Mouse (Mus musculus): ENCODE results near the gene Fbxo4. TPM values are rescaled to one million over a fixed set of nuclear protein-coding genes. Genes with fewer than 3 reads are reported as not detected.

Fbxo4 gene
- polyA plus RNA-seq (2014; fragmentation: Nextera tagmentation; extraction: Ambion mirVana): 7.0 and 8.2 TPM in 2 replicates

DNA sequence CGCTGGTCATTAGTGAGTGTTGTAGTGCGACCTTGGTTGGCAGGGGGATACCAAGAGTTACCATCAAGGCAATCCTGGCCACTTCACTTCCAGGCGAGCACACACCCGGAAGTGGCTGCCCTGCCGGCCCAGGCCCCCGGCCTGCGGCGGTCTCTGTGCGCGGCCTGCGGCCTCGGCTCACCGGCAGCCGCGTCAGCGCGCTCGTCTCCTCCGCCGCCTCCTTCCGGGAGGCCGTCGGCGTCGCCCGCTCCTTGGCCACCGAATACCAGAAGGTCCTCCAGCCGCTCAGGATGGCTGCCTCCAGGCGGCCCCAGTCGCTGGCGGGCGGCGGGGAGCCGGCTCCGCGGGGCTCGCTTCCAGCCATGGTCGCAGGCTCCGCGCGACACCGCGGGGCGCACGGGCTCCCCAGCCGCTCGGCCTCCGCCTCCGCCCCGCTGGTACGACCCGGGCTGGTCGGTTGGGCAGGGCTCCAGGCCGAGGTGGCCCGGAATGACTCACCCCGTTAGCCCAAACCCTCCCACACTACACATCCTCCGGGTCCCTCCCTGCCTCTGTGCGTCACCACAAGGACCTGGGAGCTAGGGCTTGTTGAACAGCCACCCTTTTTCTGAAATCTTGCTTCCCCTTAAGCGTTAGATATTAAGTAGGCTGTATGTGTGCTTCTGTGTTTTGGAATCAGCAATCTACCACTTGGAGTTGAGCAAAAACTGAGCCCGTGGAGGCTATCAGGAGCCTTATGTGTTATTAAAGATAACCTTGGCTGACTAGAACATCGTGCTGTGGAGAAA is at the start of gene Fbxo4:
TSS of gene Fbxo4 (minus strand) at position 513 of the 788 bp plus-strand sequence.
- Histone ChIP-seq H3K27me3 (ENCODE audit: control insufficient read depth, insufficient read depth, low read length) (no peaks in the 10 kb centered on the region), H3K9ac (replicated peaks; ENCODE audit: low read length) (peak within 1 kb of the TSS; percentile 96), H3K27ac (replicated peaks; ENCODE audit: low read depth, low read length) (peak within 1 kb of the TSS; percentile 96), H3K4me1 (ENCODE audit: control insufficient read depth, insufficient read depth, low read length) (no peaks in the 10 kb centered on the region), H3K36me3 (ENCODE audit: control insufficient read depth, insufficient read depth, low read length) (peaks cover 24% of the 10 kb centered on the region), H3K4me2 (ENCODE audit: low read length) (peak within 1 kb of the TSS; percentile 70), H3K9me3 (ENCODE audit: control insufficient read depth, low read length) (no peaks in the 10 kb centered on the region), H3K4me3 (replicated peaks; ENCODE audit: low read depth, low read length) (peak within 1 kb of the TSS; percentile 64)
- ATAC-seq (ENCODE audit: low FRiP score, low TSS enrichment) (peak; percentile 92), DNase-seq (peak; percentile 82)
- 2% methylated on average over 61 of the region's 61 CpGs for WGBS

DNA sequence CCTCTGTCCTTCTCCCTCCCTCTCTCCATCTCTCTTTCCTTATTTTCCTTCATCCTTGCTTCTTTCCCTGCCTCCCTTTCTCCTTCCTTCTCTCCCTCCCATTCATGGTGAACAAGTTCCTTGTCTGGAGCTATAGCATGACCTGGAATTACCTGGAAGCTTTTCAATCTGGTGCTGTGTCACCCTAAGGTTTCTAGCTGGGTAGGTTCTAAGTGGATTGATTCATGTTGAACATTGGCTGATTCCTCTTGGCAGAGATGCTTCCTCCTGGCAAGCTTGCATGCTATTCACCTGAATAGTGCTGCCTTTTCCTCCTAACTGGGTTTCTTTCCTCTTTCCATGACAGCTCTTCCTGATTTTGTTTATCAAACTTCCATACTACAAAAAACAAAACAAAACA is 49.6 kb upstream of the Fbxo4 start:
- DNase-seq (no peak), ATAC-seq (ENCODE audit: low FRiP score, low TSS enrichment) (no peak)
- Histone ChIP-seq H3K9me3 (ENCODE audit: control insufficient read depth, low read length) (no peaks in the 10 kb centered on the region), H3K4me3 (replicated peaks; ENCODE audit: low read depth, low read length) (no peak overlapping the region), H3K4me1 (ENCODE audit: control insufficient read depth, insufficient read depth, low read length) (peaks cover 13% of the 10 kb centered on the region), H3K9ac (replicated peaks; ENCODE audit: low read length) (no peak overlapping the region), H3K4me2 (ENCODE audit: low read length) (no peak overlapping the region), H3K27ac (replicated peaks; ENCODE audit: low read depth, low read length) (no peak overlapping the region), H3K36me3 (ENCODE audit: control insufficient read depth, insufficient read depth, low read length) (no peaks in the 10 kb centered on the region), H3K27me3 (ENCODE audit: control insufficient read depth, insufficient read depth, low read length) (no peaks in the 10 kb centered on the region)

DNA sequence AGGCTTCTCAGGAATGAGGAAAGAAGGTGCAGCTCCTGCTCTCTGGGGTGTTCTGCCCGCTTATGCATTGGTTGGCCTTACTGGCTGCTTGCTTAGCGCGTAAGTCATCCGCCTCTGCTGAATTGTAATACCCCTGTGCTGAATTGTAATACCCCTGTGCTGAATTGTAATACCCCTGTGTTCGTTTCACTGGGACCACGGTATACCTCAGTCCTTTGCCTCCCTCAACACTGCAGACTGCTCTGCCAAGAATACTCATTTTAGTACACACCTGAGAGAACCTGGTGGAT is 49.0 kb upstream of the Fbxo4 start:
- Histone ChIP-seq H3K4me2 (ENCODE audit: low read length) (no peak overlapping the region), H3K27me3 (ENCODE audit: control insufficient read depth, insufficient read depth, low read length) (no peaks in the 10 kb centered on the region), H3K4me1 (ENCODE audit: control insufficient read depth, insufficient read depth, low read length) (peaks cover 13% of the 10 kb centered on the region), H3K9me3 (ENCODE audit: control insufficient read depth, low read length) (no peaks in the 10 kb centered on the region), H3K27ac (replicated peaks; ENCODE audit: low read depth, low read length) (no peak overlapping the region), H3K4me3 (replicated peaks; ENCODE audit: low read depth, low read length) (no peak overlapping the region), H3K9ac (replicated peaks; ENCODE audit: low read length) (no peak overlapping the region), H3K36me3 (ENCODE audit: control insufficient read depth, insufficient read depth, low read length) (no peaks in the 10 kb centered on the region)
- 73% methylated on average over 6 of the region's 6 CpGs for WGBS
- no peak for ATAC-seq (ENCODE audit: low FRiP score, low TSS enrichment)
- DNase-seq: no peak

DNA sequence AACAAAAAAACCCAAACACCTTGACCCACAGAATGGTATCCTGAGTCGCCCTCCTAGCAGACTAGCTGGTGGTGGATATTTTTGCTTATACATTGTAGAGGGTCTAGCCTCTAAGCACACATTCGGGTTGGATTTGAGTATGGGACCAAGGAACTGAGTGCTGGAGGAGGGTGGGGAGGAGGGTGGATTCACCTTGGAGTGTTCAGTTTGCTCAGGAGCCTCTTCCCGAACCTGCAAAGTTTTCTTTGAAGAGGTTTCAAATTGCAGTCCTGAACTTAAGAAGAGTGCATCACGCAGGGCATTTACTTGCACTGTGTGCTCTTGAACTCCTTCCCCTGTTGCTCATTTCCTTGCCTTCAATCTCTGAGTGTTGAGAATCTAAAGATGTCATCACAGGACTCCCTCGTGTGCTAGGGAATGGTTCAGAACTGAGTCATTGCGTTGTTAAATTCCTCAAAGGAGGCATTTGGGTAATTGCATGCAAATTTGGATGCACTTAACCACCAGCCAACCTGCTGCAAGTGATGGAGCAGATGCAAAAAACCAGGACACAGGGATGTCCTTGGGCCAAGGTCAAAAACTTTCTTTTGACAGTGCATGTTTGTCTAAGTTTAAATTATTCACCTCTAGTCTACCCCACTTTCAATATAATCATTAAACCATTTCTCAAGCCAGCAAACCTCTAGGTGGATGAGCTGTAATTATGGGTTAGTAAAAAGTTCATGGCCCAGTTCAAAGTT is 48.5 kb upstream of the Fbxo4 start:
- no peak for ATAC-seq (ENCODE audit: low FRiP score, low TSS enrichment)
- H3K36me3 ChIP-seq (ENCODE audit: control insufficient read depth, insufficient read depth, low read length): no peaks in the 10 kb centered on the region
- H3K9ac ChIP-seq (replicated peaks; ENCODE audit: low read length): peak overlapping the region; percentile 80
- H3K4me3 ChIP-seq (replicated peaks; ENCODE audit: low read depth, low read length): peak overlapping the region; percentile 70
- 14% methylated on average over 6 of the region's 6 CpGs for whole genome bisulfite sequencing
- H3K27ac ChIP-seq (replicated peaks; ENCODE audit: low read depth, low read length): peak overlapping the region; percentile 96
- peak overlapping the region; percentile 66 for H3K4me2 ChIP-seq (ENCODE audit: low read length)
- no peaks in the 10 kb centered on the region for H3K27me3 ChIP-seq (ENCODE audit: control insufficient read depth, insufficient read depth, low read length)
- no peaks in the 10 kb centered on the region for H3K9me3 ChIP-seq (ENCODE audit: control insufficient read depth, low read length)
- H3K4me1 ChIP-seq (ENCODE audit: control insufficient read depth, insufficient read depth, low read length): peaks cover 13% of the 10 kb centered on the region
- DNase-seq: no peak

DNA sequence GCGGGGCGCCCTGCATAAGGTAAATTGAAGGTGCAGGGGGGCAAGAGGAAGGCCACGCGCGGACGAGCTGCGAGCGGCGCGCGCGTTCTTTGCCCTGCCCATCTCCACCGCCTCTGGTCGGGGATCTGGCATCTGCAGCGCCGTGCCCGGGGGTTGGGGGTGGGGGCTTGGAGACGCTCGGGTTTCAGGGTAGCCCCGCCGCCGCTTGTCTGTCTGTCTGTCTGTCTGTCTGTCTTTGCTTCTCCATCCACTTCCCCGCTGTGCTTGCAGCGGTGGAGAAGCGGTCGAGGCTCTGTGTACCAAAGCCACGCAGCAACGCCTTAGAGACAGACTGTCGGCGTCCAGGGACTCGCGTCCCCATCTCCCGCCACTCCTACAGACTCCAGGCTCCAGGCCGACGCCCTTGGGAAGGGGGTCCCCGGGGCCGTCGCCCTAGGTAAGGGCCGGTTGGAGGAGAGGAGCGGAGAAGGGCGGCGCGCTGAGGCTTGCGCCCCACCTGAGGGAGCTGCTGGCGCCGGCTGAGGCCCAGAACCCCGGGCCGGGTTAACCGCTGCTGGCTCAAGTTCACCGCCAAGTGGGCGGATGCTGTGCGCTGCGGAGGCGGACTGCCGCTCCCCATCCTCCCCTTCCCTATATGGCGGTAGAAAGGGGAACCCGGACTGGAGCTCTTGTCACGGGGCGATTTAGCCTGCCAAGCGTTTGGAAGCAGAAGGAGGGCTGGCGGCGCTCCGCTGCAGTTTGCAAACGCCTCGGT is 47.6 kb upstream of the Fbxo4 start:
- peak; percentile 83 for ATAC-seq (ENCODE audit: low FRiP score, low TSS enrichment)
- under 1% methylated on average over 65 of the region's 65 CpGs for WGBS

DNA sequence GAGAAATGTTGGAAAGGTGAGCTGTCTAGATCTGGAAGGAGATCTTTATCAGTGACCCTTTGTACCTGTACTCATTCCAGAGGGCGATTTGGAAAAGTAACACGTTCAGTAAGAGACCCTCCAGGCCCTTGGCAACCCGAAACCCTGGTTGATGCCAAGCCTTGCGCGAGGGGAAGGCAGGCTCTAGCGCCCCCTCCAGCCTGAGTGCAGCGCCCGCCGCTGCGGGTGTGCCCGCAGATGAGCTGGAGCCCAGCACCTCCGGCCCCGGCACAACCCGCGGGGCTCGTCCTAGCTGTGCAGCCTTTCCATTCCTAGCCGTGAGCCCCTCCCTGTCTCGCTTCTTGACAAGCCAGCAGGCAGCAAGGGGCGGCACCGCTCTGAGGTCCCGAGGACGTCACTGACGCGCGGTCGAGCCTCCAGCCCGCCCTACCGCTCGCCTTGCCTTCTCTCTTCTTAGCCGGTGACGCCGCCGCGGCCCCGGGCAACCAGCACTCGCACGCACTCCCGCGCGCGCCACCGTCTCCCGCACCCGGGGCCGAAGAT is 46.9 kb upstream of the Fbxo4 start, which contains the start of gene Oxct1:
TSS of gene Oxct1 (plus strand) at position 153 of the 543 bp plus-strand sequence.
- DNase-seq: peak; percentile 95
- Histone ChIP-seq H3K9me3 (ENCODE audit: control insufficient read depth, low read length) (no peaks in the 10 kb centered on the region), H3K9ac (replicated peaks; ENCODE audit: low read length) (peak within 1 kb of the TSS; percentile 80), H3K27me3 (ENCODE audit: control insufficient read depth, insufficient read depth, low read length) (no peaks in the 10 kb centered on the region), H3K4me2 (ENCODE audit: low read length) (peak within 1 kb of the TSS; percentile 66), H3K4me3 (replicated peaks; ENCODE audit: low read depth, low read length) (peak within 1 kb of the TSS; percentile 70), H3K4me1 (ENCODE audit: control insufficient read depth, insufficient read depth, low read length) (peaks cover 13% of the 10 kb centered on the region), H3K27ac (replicated peaks; ENCODE audit: low read depth, low read length) (peak within 1 kb of the TSS; percentile 96), H3K36me3 (ENCODE audit: control insufficient read depth, insufficient read depth, low read length) (no peaks in the 10 kb centered on the region)
- WGBS: under 1% methylated on average over 45 of the region's 45 CpGs
- peak; percentile 94 for ATAC-seq (ENCODE audit: low FRiP score, low TSS enrichment)

More for the DNA sequence above, 47.6 kb upstream of the Fbxo4 start:
- no peaks in the 10 kb centered on the region for H3K27me3 ChIP-seq (ENCODE audit: control insufficient read depth, insufficient read depth, low read length)
- H3K9me3 ChIP-seq (ENCODE audit: control insufficient read depth, low read length): no peaks in the 10 kb centered on the region
- peak overlapping the region; percentile 66 for H3K4me2 ChIP-seq (ENCODE audit: low read length)
- peaks cover 13% of the 10 kb centered on the region for H3K4me1 ChIP-seq (ENCODE audit: control insufficient read depth, insufficient read depth, low read length)
- peak overlapping the region; percentile 96 for H3K27ac ChIP-seq (replicated peaks; ENCODE audit: low read depth, low read length)
- peak overlapping the region; percentile 80 for H3K9ac ChIP-seq (replicated peaks; ENCODE audit: low read length)
- peak; percentile 87 for DNase-seq
- H3K4me3 ChIP-seq (replicated peaks; ENCODE audit: low read depth, low read length): peak overlapping the region; percentile 70
- no peaks in the 10 kb centered on the region for H3K36me3 ChIP-seq (ENCODE audit: control insufficient read depth, insufficient read depth, low read length)

DNA sequence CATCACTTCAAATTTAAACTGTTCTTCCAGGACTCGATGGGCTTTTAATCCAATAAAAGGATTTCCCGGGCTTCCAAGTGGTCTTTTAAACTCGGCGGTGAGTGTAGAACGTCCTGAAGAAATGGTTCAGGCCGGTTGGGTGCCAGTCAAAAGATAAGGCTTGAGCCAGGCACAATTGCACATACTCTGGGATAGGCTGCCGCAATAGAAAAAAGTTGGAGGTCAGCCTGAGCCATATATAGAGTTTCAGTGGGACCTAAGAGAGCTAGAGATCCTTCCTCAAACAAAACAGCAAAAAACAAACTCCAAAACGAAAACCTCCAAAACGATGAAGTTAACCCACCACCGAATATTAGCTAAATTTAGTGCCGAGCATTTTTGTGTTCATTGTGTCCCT is 46.1 kb upstream of the Fbxo4 start:
- H3K4me3 ChIP-seq (replicated peaks; ENCODE audit: low read depth, low read length): peak overlapping the region; percentile 70; the same call in 1 of the 2 replicates
- no peaks in the 10 kb centered on the region for H3K9me3 ChIP-seq (ENCODE audit: control insufficient read depth, low read length)
- DNase-seq: no peak
- WGBS: 41% methylated on average over 11 of the region's 11 CpGs
- H3K36me3 ChIP-seq (ENCODE audit: control insufficient read depth, insufficient read depth, low read length): no peaks in the 10 kb centered on the region
- H3K27me3 ChIP-seq (ENCODE audit: control insufficient read depth, insufficient read depth, low read length): no peaks in the 10 kb centered on the region
- ATAC-seq (ENCODE audit: low FRiP score, low TSS enrichment): no peak
- H3K27ac ChIP-seq (replicated peaks; ENCODE audit: low read depth, low read length): no peak overlapping the region
- H3K9ac ChIP-seq (replicated peaks; ENCODE audit: low read length): peak overlapping the region; percentile 80; the same call in 1 of the 2 replicates
- H3K4me2 ChIP-seq (ENCODE audit: low read length): peak overlapping the region; percentile 66
- peaks cover 13% of the 10 kb centered on the region for H3K4me1 ChIP-seq (ENCODE audit: control insufficient read depth, insufficient read depth, low read length)

DNA sequence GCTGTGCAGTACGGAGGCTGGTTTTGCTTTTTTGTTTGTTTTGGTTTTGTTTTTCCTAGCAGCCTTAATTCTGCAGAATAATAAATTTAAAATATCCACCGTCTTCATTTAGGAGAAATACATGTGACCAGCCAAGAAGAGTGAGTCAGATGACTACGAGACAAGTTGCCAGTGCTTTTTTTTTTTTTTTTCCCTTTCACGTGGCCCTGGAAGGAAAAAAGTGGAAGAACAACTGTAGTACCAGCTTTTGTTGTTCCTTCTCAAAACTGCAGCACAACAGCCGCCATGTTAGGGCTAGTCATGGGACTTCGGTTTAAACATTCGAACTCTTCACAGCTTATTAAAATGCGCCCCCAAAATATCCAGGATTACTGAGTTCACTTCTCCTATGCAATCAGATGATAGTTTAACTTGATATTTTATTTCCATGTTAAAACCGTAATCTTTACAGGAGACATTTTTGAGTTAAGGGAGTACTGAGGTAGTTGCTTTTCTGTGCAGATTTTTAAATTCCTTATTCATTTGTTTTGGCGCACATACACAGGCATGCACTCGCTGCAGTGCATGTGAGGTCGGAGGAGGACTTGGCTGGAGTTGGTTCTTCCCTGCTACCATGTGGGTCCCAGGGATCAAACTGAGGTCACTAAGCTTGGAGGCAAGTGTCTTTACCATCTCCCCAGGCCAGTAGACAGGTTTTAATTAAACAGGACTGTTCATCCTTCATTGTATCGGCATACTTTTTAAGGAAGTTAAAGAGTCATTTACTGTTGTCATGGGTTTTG is 45.5 kb upstream of the Fbxo4 start:
- DNase-seq (no peak), ATAC-seq (ENCODE audit: low FRiP score, low TSS enrichment) (no peak)
- no peak overlapping the region for H3K27ac ChIP-seq (replicated peaks; ENCODE audit: low read depth, low read length)
- H3K27me3 ChIP-seq (ENCODE audit: control insufficient read depth, insufficient read depth, low read length): no peaks in the 10 kb centered on the region
- H3K9me3 ChIP-seq (ENCODE audit: control insufficient read depth, low read length): no peaks in the 10 kb centered on the region
- H3K4me3 ChIP-seq (replicated peaks; ENCODE audit: low read depth, low read length): no peak overlapping the region
- H3K4me1 ChIP-seq (ENCODE audit: control insufficient read depth, insufficient read depth, low read length): peaks cover 13% of the 10 kb centered on the region
- no peaks in the 10 kb centered on the region for H3K36me3 ChIP-seq (ENCODE audit: control insufficient read depth, insufficient read depth, low read length)
- 80% methylated on average over 13 of the region's 13 CpGs for WGBS
- no peak overlapping the region for H3K4me2 ChIP-seq (ENCODE audit: low read length)
- H3K9ac ChIP-seq (replicated peaks; ENCODE audit: low read length): no peak overlapping the region

Data from midbrain, embryonic 14.5 days (tissue).